Mouse (Mus musculus) splenic B cell, adult 2 months (primary cell): ENCODE data around the gene Cst6.
"Not testable (repeated sequence)": the region's sequence is repeated elsewhere in the genome, so short reads cannot be mapped to it uniquely, and the experiment has no call there.

Source experiments
- DNase-seq: peaks from one replicate; pipeline ENCODE4 v3.0.0-alpha.2; 2011; ENCODE audit warnings: low read depth, low spot score
- H3K27me3 ChIP-seq: 2 replicates; pipeline ENCODE4 v1.6.1; 2012; ENCODE audit warnings: mild to moderate bottlenecking, low read length, moderate library complexity, mixed read lengths; ENCODE audit not compliant: control insufficient read depth, poor library complexity, insufficient read depth, severe bottlenecking
- H3K36me3 ChIP-seq: 2 replicates; pipeline ENCODE4 v1.6.1; 2012; ENCODE audit warnings: mild to moderate bottlenecking, low read length, moderate library complexity, mixed read lengths; ENCODE audit not compliant: control insufficient read depth, poor library complexity, insufficient read depth, severe bottlenecking

Gene Cst6

GRCm38 (mm10) chr19:5349502-5349873 lies at the start of gene Cst6:
Gene Cst6 (minus strand): TSS chr19:5349574.
- H3K27me3 ChIP-seq, H3K36me3 ChIP-seq, DNase-seq: not testable (repeated sequence)

DNA sequence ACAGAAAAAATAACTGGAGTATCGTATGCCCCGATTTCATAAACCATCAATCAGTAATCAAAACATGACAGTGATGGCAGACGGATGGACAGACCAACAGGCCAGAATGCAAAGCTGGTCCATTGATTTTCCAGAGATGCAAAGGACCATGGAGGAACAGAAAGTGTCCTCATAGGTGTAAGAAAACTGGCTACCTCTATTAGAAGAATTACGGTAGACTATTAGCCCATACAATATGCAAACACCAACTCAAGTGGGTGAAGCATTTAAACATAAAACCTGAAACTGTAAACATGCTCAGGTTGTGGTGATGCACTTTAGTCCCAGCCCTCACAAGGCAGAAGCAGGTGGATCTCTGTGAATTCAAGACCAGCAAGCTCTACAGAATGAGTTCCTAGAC lies 46.0 kb upstream of the Cst6 start:
- no peak for DNase-seq
- Histone ChIP-seq H3K27me3 (no peaks in the 10 kb centered on the region), H3K36me3 (no peaks in the 10 kb centered on the region)

DNA sequence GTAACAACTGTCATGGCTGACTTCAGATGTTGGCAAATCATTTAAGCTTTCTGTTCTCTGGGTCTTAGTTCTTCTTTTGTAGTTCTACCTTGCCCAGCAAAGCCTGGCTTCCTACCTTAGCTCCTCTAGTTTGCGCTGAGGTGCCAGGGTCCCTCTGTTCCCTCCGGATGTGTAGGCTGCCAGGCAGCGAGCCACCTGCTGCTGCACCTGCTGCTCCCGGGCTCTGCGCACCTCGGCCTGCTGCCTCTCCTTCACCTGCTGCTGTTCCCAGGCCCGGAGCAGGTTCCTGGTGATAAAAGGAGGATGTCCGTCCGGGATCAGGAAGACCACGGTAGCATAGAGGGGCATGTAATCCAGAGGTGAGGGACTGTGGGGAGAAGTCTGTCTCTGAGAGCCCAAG lies 44.8 kb upstream of the Cst6 start:
- Histone ChIP-seq H3K27me3 (no peaks in the 10 kb centered on the region), H3K36me3 (no peaks in the 10 kb centered on the region)
- DNase-seq: no peak

DNA sequence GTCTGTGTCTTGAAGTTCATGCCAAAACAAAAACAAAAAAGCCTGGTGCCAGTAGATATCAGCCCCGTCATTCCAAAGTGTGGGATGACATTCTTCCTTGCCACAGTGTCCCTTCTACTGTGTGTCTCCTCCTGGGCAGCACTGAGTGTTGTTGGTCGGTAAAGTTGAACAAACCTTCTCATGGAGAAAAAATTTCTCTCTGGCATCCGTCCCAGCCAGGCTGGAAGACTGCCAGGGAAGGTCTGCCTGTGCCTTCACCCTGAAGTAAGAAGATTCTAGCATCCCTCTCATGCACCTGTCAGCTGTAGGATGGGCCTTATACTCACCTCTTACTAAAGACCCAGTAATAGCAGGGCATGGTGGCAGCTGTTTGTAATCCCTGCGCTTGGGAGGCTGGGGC lies 43.5 kb upstream of the Cst6 start:
- no peak for DNase-seq
- no peaks in the 10 kb centered on the region for H3K36me3 ChIP-seq

GRCm38 (mm10) chr19:5390416-5390815 lies 41.0 kb upstream of the Cst6 start:
- H3K27me3 ChIP-seq: no peaks in the 10 kb centered on the region
- no peak for DNase-seq
- no peaks in the 10 kb centered on the region for H3K36me3 ChIP-seq

More for the DNA sequence above, 43.5 kb upstream of the Cst6 start:
- H3K27me3 ChIP-seq: no peaks in the 10 kb centered on the region

DNA sequence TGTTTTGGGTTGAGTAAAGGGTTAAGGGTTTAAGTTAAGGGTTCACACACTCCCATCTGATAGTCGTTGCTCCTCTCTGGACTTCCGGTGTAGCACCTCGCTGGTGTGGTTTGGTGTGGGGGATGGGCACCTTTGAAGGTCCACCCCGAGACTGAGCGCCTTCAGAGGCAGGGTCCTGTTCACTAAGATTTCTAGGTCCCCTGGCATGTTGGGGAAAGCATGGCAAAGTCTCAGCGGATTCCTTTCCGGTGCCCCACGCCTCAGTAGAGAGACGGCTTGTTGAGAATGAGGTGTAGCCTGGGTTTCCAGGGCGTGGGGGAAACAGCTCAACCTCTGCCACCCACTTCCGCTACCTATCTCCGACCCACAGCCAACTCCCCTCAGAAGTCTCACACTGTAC lies 40.3 kb upstream of the Cst6 start:
- peak; percentile 77 for DNase-seq
- peaks cover 2% of the 10 kb centered on the region; the same call in 1 of the 2 replicates for H3K36me3 ChIP-seq
- H3K27me3 ChIP-seq: no peaks in the 10 kb centered on the region

- Histone ChIP-seq H3K36me3 (peaks cover 8% of the 10 kb centered on the region), H3K27me3 (no peaks in the 10 kb centered on the region)
- peak; percentile 98 for DNase-seq
These were observed 39.3 kb upstream of the Cst6 start, which contains the start of gene Sart1 for GRCm38 (mm10) chr19:5388588-5389242. Gene Sart1 (minus strand): TSS chr19:5388703.

DNA sequence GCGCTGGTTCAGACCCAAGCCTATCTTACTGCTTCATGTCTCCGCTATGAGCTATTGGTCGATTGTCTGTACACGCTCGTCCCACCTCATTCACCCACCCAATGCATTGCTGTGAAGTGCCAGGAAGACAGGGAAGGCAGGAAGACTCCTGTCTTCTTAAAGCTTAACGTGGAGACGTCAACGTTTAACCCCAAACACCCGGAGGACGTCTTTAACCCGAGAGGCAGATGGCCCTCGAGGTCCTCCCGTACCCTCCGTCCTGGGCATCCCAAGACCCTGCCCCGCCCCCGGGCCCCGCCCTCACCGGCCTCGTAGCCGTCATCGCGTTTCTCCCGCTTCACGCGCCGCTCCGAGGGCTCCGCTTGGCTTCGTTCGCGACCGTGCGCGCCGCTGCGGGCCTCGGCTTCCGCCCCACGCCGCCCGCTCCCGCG lies 38.7 kb upstream of the Cst6 start:
- no peak for DNase-seq
- peaks cover 9% of the 10 kb centered on the region for H3K36me3 ChIP-seq
- H3K27me3 ChIP-seq: no peaks in the 10 kb centered on the region

DNA sequence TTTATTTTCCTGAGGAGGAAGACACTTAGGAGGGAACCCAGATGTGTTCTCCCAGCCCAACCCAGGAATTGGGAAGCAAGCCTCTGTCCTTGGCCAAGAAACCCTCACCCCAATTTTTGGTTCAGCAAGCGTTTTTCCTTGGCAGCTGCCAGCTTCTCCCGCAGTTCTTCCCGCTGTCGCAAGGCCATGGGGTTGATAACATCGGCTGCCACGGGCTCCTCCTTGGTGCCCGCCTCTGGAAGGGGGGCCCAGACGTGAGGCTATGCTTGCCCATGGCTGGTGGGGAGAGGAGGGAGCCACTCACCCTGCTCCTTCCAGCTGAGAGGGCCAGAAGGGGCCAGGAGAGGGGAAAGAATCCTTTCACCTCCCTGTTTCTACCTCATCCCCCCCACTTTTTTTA lies 35.3 kb upstream of the Cst6 start:
- Histone ChIP-seq H3K27me3 (no peaks in the 10 kb centered on the region), H3K36me3 (peaks cover 13% of the 10 kb centered on the region)
- no peak for DNase-seq

GRCm38 (mm10) chr19:5383326-5383725 lies 34.0 kb upstream of the Cst6 start:
- H3K27me3 ChIP-seq: no peaks in the 10 kb centered on the region
- no peak for DNase-seq
- H3K36me3 ChIP-seq: peaks cover 17% of the 10 kb centered on the region

DNA sequence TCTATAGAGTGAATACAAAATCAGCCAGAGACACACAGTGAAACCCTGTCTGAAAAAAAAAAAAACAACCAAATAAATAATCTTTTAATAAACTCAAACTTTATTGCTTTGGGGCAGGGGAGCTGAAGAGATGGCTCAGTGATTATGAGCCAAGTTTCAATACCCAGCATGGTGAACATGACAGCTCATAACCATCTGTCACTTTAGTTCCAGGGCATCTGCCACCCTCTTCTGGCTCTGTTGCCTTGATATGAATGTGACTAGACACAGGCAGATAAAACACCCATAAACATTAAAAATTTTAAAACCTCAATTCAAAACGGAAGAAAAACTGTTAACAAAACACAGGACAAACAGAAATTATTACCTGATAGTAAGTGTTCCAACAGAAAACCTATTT lies 28.1 kb upstream of the Cst6 start:
- Histone ChIP-seq H3K27me3 (no peaks in the 10 kb centered on the region), H3K36me3 (peaks cover 11% of the 10 kb centered on the region)
- DNase-seq: no peak

DNA sequence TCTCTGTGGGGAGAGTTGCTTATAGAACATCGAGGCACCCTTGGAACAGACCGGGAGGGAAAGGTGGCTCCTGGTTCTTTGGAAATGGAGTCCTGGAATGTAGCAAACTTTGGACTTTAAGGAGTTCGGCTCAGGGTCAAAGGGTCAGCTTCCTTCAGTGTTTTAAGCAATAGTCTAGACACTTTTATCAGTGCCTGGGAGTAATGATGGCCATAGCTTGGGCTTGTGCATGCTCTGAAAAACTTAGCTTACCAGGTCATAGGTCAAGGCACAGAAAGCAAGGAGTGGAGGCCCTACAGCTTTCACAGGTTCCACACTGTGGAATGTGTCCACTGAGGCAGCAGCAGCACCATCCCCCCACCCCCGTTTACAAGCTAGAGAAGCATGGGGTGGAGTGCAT lies 25.4 kb upstream of the Cst6 start:
- peaks cover 12% of the 10 kb centered on the region for H3K36me3 ChIP-seq
- no peak for DNase-seq
- H3K27me3 ChIP-seq: no peaks in the 10 kb centered on the region

- Histone ChIP-seq H3K36me3 (peaks cover 9% of the 10 kb centered on the region), H3K27me3 (no peaks in the 10 kb centered on the region)
- no peak for DNase-seq
These were observed 24.8 kb upstream of the Cst6 start for GRCm38 (mm10) chr19:5374177-5374576.

- no peaks in the 10 kb centered on the region for H3K27me3 ChIP-seq
- DNase-seq: no peak
- H3K36me3 ChIP-seq: peaks cover 8% of the 10 kb centered on the region
These were observed 23.4 kb upstream of the Cst6 start for GRCm38 (mm10) chr19:5372724-5373123.

- peak; percentile 28 for DNase-seq
- no peaks in the 10 kb centered on the region for H3K27me3 ChIP-seq
These were observed 21.6 kb upstream of the Cst6 start for GRCm38 (mm10) chr19:5370932-5371331.

GRCm38 (mm10) chr19:5367455-5367854 lies 18.1 kb upstream of the Cst6 start:
- peak; percentile 62 for DNase-seq
- Histone ChIP-seq H3K27me3 (no peaks in the 10 kb centered on the region), H3K36me3 (peaks cover 8% of the 10 kb centered on the region)

More at GRCm38 (mm10) chr19:5370932-5371331, 21.6 kb upstream of the Cst6 start:
- H3K36me3 ChIP-seq: peaks cover 8% of the 10 kb centered on the region
